Mouse (Mus musculus): ENCODE data around the gene Efnb2. TPM values are rescaled to one million over a fixed set of nuclear protein-coding genes. Genes with fewer than 3 reads are reported as not detected.

Efnb2 gene
- total RNA-seq, 1 experiment, result 30.6 TPM

GRCm38 (mm10) chr8:8609791-8610190 is 51.3 kb downstream of the Efnb2 start:
- in situ Hi-C loops (cut with MboI; ENCODE audit: low sequenced_read_pairs in 2 of 2, unreplicated experiment in 2 of 2), result no loop called here
- Histone ChIP-seq H3K36me3 (ENCODE audit: control insufficient read depth, insufficient read depth, low read length, poor library complexity, severe bottlenecking) (no peaks in the 10 kb centered on the region), H3K4me1 (ENCODE audit: control insufficient read depth in 2 of 2, insufficient read depth in 2 of 2, low read length in 2 of 2, poor library complexity in 1 of 2) (peaks cover 13 to 30% of the 10 kb centered on the region in 2 experiments; a peak in 3 of 4 replicates), H3K27ac (ENCODE audit: insufficient read depth, low read depth, low read length, poor library complexity, severe bottlenecking) (peak overlapping the region; percentile 81; the same call in 1 of the 2 replicates), H3K9ac (ENCODE audit: insufficient read depth, low read depth, low read length, poor library complexity, severe bottlenecking) (no peak overlapping the region; the same call in 1 of the 2 replicates), H3K9me3 (ENCODE audit: control insufficient read depth, insufficient read depth, low read depth, low read length) (no peaks in the 10 kb centered on the region), H3K4me3 (ENCODE audit: insufficient read depth in 1 of 2, low read depth in 1 of 2, low read length in 2 of 2, poor library complexity in 1 of 2, severe bottlenecking in 1 of 2) (no peak overlapping the region)
- TF ChIP-seq HCFC1 (IDR thresholded peaks at IDR 0.05; ENCODE audit: borderline replicate concordance, insufficient read depth, low read length) (no peak), CHD2 (IDR thresholded peaks at IDR 0.05; ENCODE audit: low read depth, low read length) (no peak), MAFK (IDR thresholded peaks at IDR 0.05; ENCODE audit: insufficient read depth, low read depth, low read length) (no peak), ZC3H11A (IDR thresholded peaks at IDR 0.05; ENCODE audit: borderline replicate concordance, low read depth, low read length) (no peak), ZNF384 (IDR thresholded peaks at IDR 0.05; ENCODE audit: low read depth, low read length) (no peak)
- DNase-seq (ENCODE audit: low read depth, low spot score), result no peak

- peak; percentile 53 for DNase-seq (ENCODE audit: low read depth, low spot score)
- Histone ChIP-seq H3K9me3 (ENCODE audit: control insufficient read depth, insufficient read depth, low read depth, low read length) (no peaks in the 10 kb centered on the region), H3K4me3 (ENCODE audit: insufficient read depth in 1 of 2, low read depth in 1 of 2, low read length in 2 of 2, poor library complexity in 1 of 2, severe bottlenecking in 1 of 2) (no peak overlapping the region), H3K9ac (ENCODE audit: insufficient read depth, low read depth, low read length, poor library complexity, severe bottlenecking) (no peak overlapping the region), H3K4me1 (ENCODE audit: control insufficient read depth in 2 of 2, insufficient read depth in 2 of 2, low read length in 2 of 2, poor library complexity in 1 of 2) (peaks cover 14 to 32% of the 10 kb centered on the region in 2 experiments; a peak in 3 of 4 replicates), H3K27ac (ENCODE audit: insufficient read depth, low read depth, low read length, poor library complexity, severe bottlenecking) (peak overlapping the region; percentile 81), H3K36me3 (ENCODE audit: control insufficient read depth, insufficient read depth, low read length, poor library complexity, severe bottlenecking) (no peaks in the 10 kb centered on the region)
- TF ChIP-seq MAFK (IDR thresholded peaks at IDR 0.05; ENCODE audit: insufficient read depth, low read depth, low read length) (no peak), HCFC1 (IDR thresholded peaks at IDR 0.05; ENCODE audit: borderline replicate concordance, insufficient read depth, low read length) (no peak), CHD2 (IDR thresholded peaks at IDR 0.05; ENCODE audit: low read depth, low read length) (no peak), ZC3H11A (IDR thresholded peaks at IDR 0.05; ENCODE audit: borderline replicate concordance, low read depth, low read length) (no peak), ZNF384 (IDR thresholded peaks at IDR 0.05; ENCODE audit: low read depth, low read length) (no peak)
- in situ Hi-C loops (cut with MboI; ENCODE audit: low sequenced_read_pairs in 2 of 2, unreplicated experiment in 2 of 2), result no loop called here
Measured at GRCm38 (mm10) chr8:8609141-8609540, 51.9 kb downstream of the Efnb2 start.

- DNase-seq (ENCODE audit: low read depth, low spot score), result no peak
- H3K27ac ChIP-seq (ENCODE audit: insufficient read depth, low read depth, low read length, poor library complexity, severe bottlenecking), result no peak overlapping the region
- no peak overlapping the region for H3K4me3 ChIP-seq (ENCODE audit: insufficient read depth in 1 of 2, low read depth in 1 of 2, low read length in 2 of 2, poor library complexity in 1 of 2, severe bottlenecking in 1 of 2)
- no peaks in the 10 kb centered on the region for H3K9me3 ChIP-seq (ENCODE audit: control insufficient read depth, insufficient read depth, low read depth, low read length)
- in situ Hi-C loops (cut with MboI; ENCODE audit: low sequenced_read_pairs in 2 of 2, unreplicated experiment in 2 of 2), result no loop called here
- no peak for TF ChIP-seq HCFC1 (IDR thresholded peaks at IDR 0.05; ENCODE audit: borderline replicate concordance, insufficient read depth, low read length)
- no peak for TF ChIP-seq MAFK (IDR thresholded peaks at IDR 0.05; ENCODE audit: insufficient read depth, low read depth, low read length)
- no peak for TF ChIP-seq ZNF384 (IDR thresholded peaks at IDR 0.05; ENCODE audit: low read depth, low read length)
- TF ChIP-seq CHD2 (IDR thresholded peaks at IDR 0.05; ENCODE audit: low read depth, low read length), result no peak
- TF ChIP-seq ZC3H11A (IDR thresholded peaks at IDR 0.05; ENCODE audit: borderline replicate concordance, low read depth, low read length), result no peak
- H3K9ac ChIP-seq (ENCODE audit: insufficient read depth, low read depth, low read length, poor library complexity, severe bottlenecking), result no peak overlapping the region
- H3K36me3 ChIP-seq (ENCODE audit: control insufficient read depth, insufficient read depth, low read length, poor library complexity, severe bottlenecking), result no peaks in the 10 kb centered on the region
- peaks cover 15 to 40% of the 10 kb centered on the region in 2 experiments; a peak in 3 of 4 replicates for H3K4me1 ChIP-seq (ENCODE audit: control insufficient read depth in 2 of 2, insufficient read depth in 2 of 2, low read length in 2 of 2, poor library complexity in 1 of 2)
Measured at GRCm38 (mm10) chr8:8605621-8606020, 55.4 kb downstream of the Efnb2 start.

GRCm38 (mm10) chr8:8603875-8604274 is 57.2 kb downstream of the Efnb2 start:
- in situ Hi-C loops (cut with MboI; ENCODE audit: low sequenced_read_pairs in 2 of 2, unreplicated experiment in 2 of 2), result no loop called here
- Histone ChIP-seq H3K9me3 (ENCODE audit: control insufficient read depth, insufficient read depth, low read depth, low read length) (no peaks in the 10 kb centered on the region), H3K36me3 (ENCODE audit: control insufficient read depth, insufficient read depth, low read length, poor library complexity, severe bottlenecking) (no peaks in the 10 kb centered on the region), H3K4me3 (ENCODE audit: insufficient read depth in 1 of 2, low read depth in 1 of 2, low read length in 2 of 2, poor library complexity in 1 of 2, severe bottlenecking in 1 of 2) (no peak overlapping the region), H3K4me1 (ENCODE audit: control insufficient read depth in 2 of 2, insufficient read depth in 2 of 2, low read length in 2 of 2, poor library complexity in 1 of 2) (peaks cover 6 to 40% of the 10 kb centered on the region in 2 experiments; a peak in 3 of 4 replicates), H3K9ac (ENCODE audit: insufficient read depth, low read depth, low read length, poor library complexity, severe bottlenecking) (no peak overlapping the region), H3K27ac (ENCODE audit: insufficient read depth, low read depth, low read length, poor library complexity, severe bottlenecking) (no peak overlapping the region)
- no peak for TF ChIP-seq MAFK (IDR thresholded peaks at IDR 0.05; ENCODE audit: insufficient read depth, low read depth, low read length)
- TF ChIP-seq ZC3H11A (IDR thresholded peaks at IDR 0.05; ENCODE audit: borderline replicate concordance, low read depth, low read length), result no peak
- no peak for TF ChIP-seq ZNF384 (IDR thresholded peaks at IDR 0.05; ENCODE audit: low read depth, low read length)
- no peak for TF ChIP-seq HCFC1 (IDR thresholded peaks at IDR 0.05; ENCODE audit: borderline replicate concordance, insufficient read depth, low read length)
- no peak for TF ChIP-seq CHD2 (IDR thresholded peaks at IDR 0.05; ENCODE audit: low read depth, low read length)
- DNase-seq (ENCODE audit: low read depth, low spot score), result no peak
